Mouse (Mus musculus): ENCODE measurements at regions not wholly inside any gene's neighbourhood (a gene's known extent, or its start where the extent isn't known, plus 50 kb on each side); places are given as distances from the start of the nearest gene placed in this dataset.

DNA sequence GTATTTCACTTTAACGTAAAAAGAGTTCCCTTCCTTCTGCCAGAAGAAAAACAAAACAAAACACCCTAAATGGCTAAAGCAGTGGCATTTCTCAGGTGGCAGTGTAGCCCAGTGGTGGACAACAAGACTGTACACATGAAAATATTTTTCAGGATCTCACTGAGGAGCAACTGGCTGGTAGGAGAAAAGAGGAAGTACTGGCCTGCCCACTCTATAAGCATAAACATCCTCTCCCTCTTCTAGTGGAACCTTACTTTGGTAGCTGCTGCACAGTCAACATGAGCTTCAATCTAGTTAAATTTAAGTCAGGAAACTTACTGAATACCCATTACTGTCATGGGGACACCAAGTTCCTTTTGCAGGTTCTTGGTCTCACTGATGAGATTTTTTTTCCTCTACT, 209.5 kb upstream of the Ednrb start:
- Histone ChIP-seq H3K27ac (ENCODE audit: control insufficient read depth, insufficient read depth, low read depth, low read length, poor library complexity) (no peak overlapping the region), H3K4me1 (ENCODE audit: control insufficient read depth, insufficient read depth, low read length) (no peaks in the 10 kb centered on the region), H3K4me3 (replicated peaks; ENCODE audit: control insufficient read depth, low read depth, low read length) (no peak overlapping the region)
- TF ChIP-seq CTCF (IDR thresholded peaks at IDR 0.05; ENCODE audit: control insufficient read depth, insufficient read depth, low read length) (no peak), POLR2A (IDR thresholded peaks at IDR 0.05; ENCODE audit: borderline replicate concordance, control insufficient read depth, low read depth, low read length) (no peak)
- 67% methylated on average over 1 of the region's 1 CpGs for WGBS

GRCm38 (mm10) chr14:104038628-104039325, 194.6 kb upstream of the Ednrb start:
- H3K4me3 ChIP-seq (replicated peaks; ENCODE audit: control insufficient read depth, low read depth, low read length): no peak overlapping the region
- H3K4me1 ChIP-seq (ENCODE audit: control insufficient read depth, insufficient read depth, low read length): no peaks in the 10 kb centered on the region
- 10% methylated on average over 13 of the region's 13 CpGs for WGBS
- H3K27ac ChIP-seq (ENCODE audit: control insufficient read depth, insufficient read depth, low read depth, low read length, poor library complexity): no peak overlapping the region
- peak; percentile 62 for TF ChIP-seq CTCF (IDR thresholded peaks at IDR 0.05; ENCODE audit: control insufficient read depth, insufficient read depth, low read length)
- no peak for TF ChIP-seq POLR2A (IDR thresholded peaks at IDR 0.05; ENCODE audit: borderline replicate concordance, control insufficient read depth, low read depth, low read length)

GRCm38 (mm10) chr14:104033606-104034005, 189.4 kb upstream of the Ednrb start:
- TF ChIP-seq POLR2A (IDR thresholded peaks at IDR 0.05; ENCODE audit: borderline replicate concordance, control insufficient read depth, low read depth, low read length) (no peak), CTCF (IDR thresholded peaks at IDR 0.05; ENCODE audit: control insufficient read depth, insufficient read depth, low read length) (no peak)
- 25% methylated on average over 1 of the region's 1 CpGs for WGBS
- no peak overlapping the region for H3K4me3 ChIP-seq (replicated peaks; ENCODE audit: control insufficient read depth, low read depth, low read length)
- H3K27ac ChIP-seq (ENCODE audit: control insufficient read depth, insufficient read depth, low read depth, low read length, poor library complexity): no peak overlapping the region
- no peaks in the 10 kb centered on the region for H3K4me1 ChIP-seq (ENCODE audit: control insufficient read depth, insufficient read depth, low read length)

GRCm38 (mm10) chr14:104030784-104031470, 186.7 kb upstream of the Ednrb start:
- H3K4me3 ChIP-seq (replicated peaks; ENCODE audit: control insufficient read depth, low read depth, low read length): no peak overlapping the region
- H3K4me1 ChIP-seq (ENCODE audit: control insufficient read depth, insufficient read depth, low read length): no peaks in the 10 kb centered on the region
- H3K27ac ChIP-seq (ENCODE audit: control insufficient read depth, insufficient read depth, low read depth, low read length, poor library complexity): no peak overlapping the region
- no peak for TF ChIP-seq POLR2A (IDR thresholded peaks at IDR 0.05; ENCODE audit: borderline replicate concordance, control insufficient read depth, low read depth, low read length)
- no peak for TF ChIP-seq CTCF (IDR thresholded peaks at IDR 0.05; ENCODE audit: control insufficient read depth, insufficient read depth, low read length)
- 76% methylated on average over 11 of the region's 11 CpGs for WGBS

DNA sequence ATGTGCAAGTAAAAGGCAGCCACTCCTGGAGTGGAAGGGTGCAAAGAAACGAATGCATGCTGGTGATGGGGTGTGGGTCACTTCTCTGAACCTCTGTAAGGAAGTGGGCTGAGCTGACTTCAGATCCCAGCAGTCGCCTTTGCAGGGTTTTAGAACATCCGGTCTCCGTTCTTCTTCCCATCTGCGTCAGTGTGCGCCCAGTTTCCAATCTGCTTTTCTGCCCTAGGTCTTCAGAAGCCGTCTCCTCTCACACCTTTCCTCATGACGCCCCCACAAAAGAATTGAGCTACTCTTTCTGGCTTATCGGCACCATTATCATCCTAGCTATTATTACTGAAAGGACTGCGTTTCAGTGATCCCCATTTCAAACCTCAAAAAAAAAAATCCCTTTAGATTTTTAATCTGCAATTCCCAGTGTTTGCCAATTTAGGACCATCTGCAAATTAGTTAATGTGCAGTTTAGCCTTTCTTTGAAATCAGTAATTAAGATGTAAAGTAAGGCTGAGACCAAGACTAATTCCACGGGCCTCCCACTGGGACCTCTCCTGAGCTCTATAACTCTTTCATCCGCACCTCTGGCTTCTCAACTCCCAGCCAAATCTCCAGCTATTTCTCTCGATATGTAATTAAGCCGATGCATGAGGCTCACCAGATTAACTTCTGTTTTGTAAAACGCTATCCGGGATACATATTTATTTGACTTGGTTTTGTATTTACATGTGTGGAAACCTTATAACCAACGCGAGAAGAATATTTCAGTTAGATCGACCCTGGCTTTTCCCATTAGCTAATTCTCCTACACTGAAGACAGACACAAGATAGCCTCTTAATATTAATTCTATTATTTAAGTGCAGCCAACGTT, 185.7 kb upstream of the Ednrb start:
- no peak overlapping the region for H3K4me3 ChIP-seq (replicated peaks; ENCODE audit: control insufficient read depth, low read depth, low read length)
- 58% methylated on average over 20 of the region's 20 CpGs for WGBS
- no peaks in the 10 kb centered on the region for H3K4me1 ChIP-seq (ENCODE audit: control insufficient read depth, insufficient read depth, low read length)
- TF ChIP-seq POLR2A (IDR thresholded peaks at IDR 0.05; ENCODE audit: borderline replicate concordance, control insufficient read depth, low read depth, low read length) (no peak), CTCF (IDR thresholded peaks at IDR 0.05; ENCODE audit: control insufficient read depth, insufficient read depth, low read length) (no peak)
- H3K27ac ChIP-seq (ENCODE audit: control insufficient read depth, insufficient read depth, low read depth, low read length, poor library complexity): no peak overlapping the region

- WGBS: 84% methylated on average over 8 of the region's 8 CpGs
- no peak overlapping the region for H3K4me3 ChIP-seq (replicated peaks; ENCODE audit: control insufficient read depth, low read depth, low read length)
These were observed 183.7 kb upstream of the Ednrb start for GRCm38 (mm10) chr14:104027900-104028285.

DNA sequence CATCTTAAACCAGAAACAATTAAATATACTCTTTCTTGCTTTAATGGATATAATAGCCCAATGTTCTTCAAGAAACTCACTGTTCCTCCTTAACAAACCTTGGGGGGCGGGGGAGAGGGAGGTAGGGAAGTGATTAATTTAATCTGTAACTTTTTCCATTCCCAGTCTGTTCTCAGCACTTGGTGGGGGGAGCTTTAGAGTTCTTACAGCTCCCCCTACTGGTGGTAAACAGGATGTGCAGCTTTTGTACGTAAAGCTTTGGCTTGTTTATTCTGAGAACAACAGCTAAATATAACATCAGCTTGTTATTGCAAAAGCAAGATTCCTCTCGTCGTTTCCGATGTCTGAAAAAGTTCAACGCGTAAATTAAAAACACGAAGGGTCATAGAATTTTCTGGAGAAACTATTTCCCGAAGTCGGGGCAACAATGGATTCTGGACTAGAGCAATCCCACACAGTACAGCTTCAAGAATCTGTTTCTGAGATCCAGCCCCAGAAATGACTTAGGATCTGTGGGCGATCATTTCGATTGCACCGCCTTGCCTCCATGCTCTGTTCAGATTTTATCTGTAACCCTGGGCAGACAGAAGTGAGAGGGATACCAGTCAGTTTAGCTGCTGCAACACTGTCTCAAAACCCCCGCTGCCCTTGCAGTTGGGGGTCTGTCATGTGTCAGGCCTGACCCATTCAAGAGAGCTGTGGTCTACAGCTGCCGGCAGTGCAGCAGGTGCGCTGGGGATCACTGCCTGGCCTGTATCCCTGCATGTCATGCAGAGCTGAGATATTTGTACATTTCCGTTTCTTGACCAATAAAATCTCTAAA, 183.1 kb upstream of the Ednrb start:
- H3K27ac ChIP-seq (ENCODE audit: control insufficient read depth, insufficient read depth, low read depth, low read length, poor library complexity): no peak overlapping the region
- 28% methylated on average over 17 of the region's 17 CpGs for WGBS
- no peak for TF ChIP-seq CTCF (IDR thresholded peaks at IDR 0.05; ENCODE audit: control insufficient read depth, insufficient read depth, low read length)
- TF ChIP-seq POLR2A (IDR thresholded peaks at IDR 0.05; ENCODE audit: borderline replicate concordance, control insufficient read depth, low read depth, low read length): no peak

More at GRCm38 (mm10) chr14:104027900-104028285, 183.7 kb upstream of the Ednrb start:
- Histone ChIP-seq H3K27ac (ENCODE audit: control insufficient read depth, insufficient read depth, low read depth, low read length, poor library complexity) (no peak overlapping the region), H3K4me1 (ENCODE audit: control insufficient read depth, insufficient read depth, low read length) (no peaks in the 10 kb centered on the region)
- TF ChIP-seq CTCF (IDR thresholded peaks at IDR 0.05; ENCODE audit: control insufficient read depth, insufficient read depth, low read length): no peak
- no peak for TF ChIP-seq POLR2A (IDR thresholded peaks at IDR 0.05; ENCODE audit: borderline replicate concordance, control insufficient read depth, low read depth, low read length)

More for the DNA sequence above, 183.1 kb upstream of the Ednrb start:
- H3K4me1 ChIP-seq (ENCODE audit: control insufficient read depth, insufficient read depth, low read length): no peaks in the 10 kb centered on the region
- H3K4me3 ChIP-seq (replicated peaks; ENCODE audit: control insufficient read depth, low read depth, low read length): no peak overlapping the region

Measured in bone marrow, adult 2 months (tissue).